Mouse (Mus musculus) kidney, embryonic 16.5 days (tissue): ENCODE measurements around the gene Eddm3b. TPM values are rescaled to one million over a fixed set of nuclear protein-coding genes. Genes with fewer than 3 reads are reported as not detected.

ENCODE experiments used
- polyA plus RNA-seq: library from polyadenylated mRNA; unstranded; fragments of >200 nt; fragmentation: Nextera tagmentation; extraction: Ambion mirVana; gene quantifications from 2 replicates; pipeline ENCODE4 v1.2.1, GENCODE M21; 2015

Eddm3b gene
- polyA plus RNA-seq, 1 experiment from 2014 or later = 2.2 TPM

Other genes with a start within 250 kb of the Eddm3b start
- gene Tep1, start 243.9 kb upstream of the Eddm3b start, polyA plus RNA-seq = 9.6 and 10.2 TPM in 2 replicates
- 0.27 and 0.41 TPM in 2 replicates for gene Klhl33, start 216.9 kb upstream of the Eddm3b start, polyA plus RNA-seq
- 176 and 196 TPM in 2 replicates for gene Osgep, start 189.5 kb upstream of the Eddm3b start, polyA plus RNA-seq
- 276 and 285 TPM in 2 replicates for gene Apex1, start 189.5 kb upstream of the Eddm3b start, polyA plus RNA-seq
- gene Pip4p1, start 183.6 kb upstream of the Eddm3b start, polyA plus RNA-seq = 57.7 and 60.8 TPM in 2 replicates
- 78.2 and 79.3 TPM in 2 replicates for gene Pnp, start 183.3 kb upstream of the Eddm3b start, polyA plus RNA-seq
- gene Gm49342, start 169.9 kb upstream of the Eddm3b start, polyA plus RNA-seq = not detected in 2 replicates
- 0.66 TPM in 1 of 2 replicates, not detected in the other for gene Pnp2, start 158.4 kb upstream of the Eddm3b start, polyA plus RNA-seq
- not detected in 2 replicates for gene Rnase10, start 106.7 kb upstream of the Eddm3b start, polyA plus RNA-seq
- 0.14 and 0.30 TPM in 2 replicates for gene Rnase9, start 72.6 kb upstream of the Eddm3b start, polyA plus RNA-seq
- 0.44 TPM in 1 of 2 replicates, not detected in the other for gene Rnase11, start 64.3 kb upstream of the Eddm3b start, polyA plus RNA-seq
- gene Rnase12, start 56.8 kb upstream of the Eddm3b start, polyA plus RNA-seq = 9.0 and 10.2 TPM in 2 replicates
- not detected in 2 replicates for gene Olfr750, start 40.0 kb upstream of the Eddm3b start, polyA plus RNA-seq
- gene Rnase4, start 23.3 kb upstream of the Eddm3b start, polyA plus RNA-seq = 45.5 and 47.7 TPM in 2 replicates
- 8.6 and 8.9 TPM in 2 replicates for gene Ang, start 23.3 kb upstream of the Eddm3b start, polyA plus RNA-seq
- 0.64 and 0.89 TPM in 2 replicates for gene Rnase6, start 9.5 kb downstream of the Eddm3b start, polyA plus RNA-seq
- gene Rnase1, start 32.4 kb downstream of the Eddm3b start, polyA plus RNA-seq = 0.26 and 0.66 TPM in 2 replicates
- gene Rnase2b, start 47.8 kb downstream of the Eddm3b start, polyA plus RNA-seq = not detected in 2 replicates
- not detected in 2 replicates for gene Ang2, start 84.7 kb downstream of the Eddm3b start, polyA plus RNA-seq
- not detected in 2 replicates for gene Ear14, start 89.0 kb downstream of the Eddm3b start, polyA plus RNA-seq
- not detected in 2 replicates for gene Rnase2a, start 141.7 kb downstream of the Eddm3b start, polyA plus RNA-seq
- not detected in 2 replicates for gene Gm7247, start 247.3 kb downstream of the Eddm3b start, polyA plus RNA-seq